In genomic region chr2:36243296-36243891, GRCm38 (mm10) we compare ENCODE assay signal across 20 mouse cellular contexts. TPM values are rescaled to one million over a fixed set of nuclear protein-coding genes. Genes with fewer than 3 reads are reported as not detected.
DNase-seq lines count a peak whose midpoint lies in the region; ATAC-seq and TF ChIP-seq lines count a peak whose summit lies in the region.
"Had no signal": no experiment of that assay in that cellular context is flagged by ENCODE, and none has a peak within 500 bp of the region (broad histone marks: within the 10 kb centered on the region; RNA-seq: fewer than 3 reads in every experiment).

No protein-coding gene starts in this region.

- no peak for TF ChIP-seq EP300 in liver, embryonic 14.5 days (IDR thresholded peaks at IDR 0.05; ENCODE audit: low read depth)

- DNase-seq in lung, postnatal 4 days, result no peak
- no peak for DNase-seq in intestine, embryonic 14.5 days (ENCODE audit: low spot score)
- no peak for DNase-seq in liver, embryonic 14.5 days (ENCODE audit: low read depth in 3 of 3, low spot score in 3 of 3)
- DNase-seq in left cerebral cortex, postnatal 10 days (ENCODE audit: extremely low spot score in 1 of 2, low spot score in 2 of 2), result no peak
- no peak for DNase-seq in urinary bladder, postnatal 4 days (ENCODE audit: low spot score in 2 of 2)
- DNase-seq in testis, postnatal 14 days (ENCODE audit: low spot score), result no peak
- DNase-seq: adrenal gland, postnatal 25 days; heart, postnatal 10 days; right cerebral cortex, postnatal 14 days; thymus, postnatal 25 days had no signal

- peak; percentile 41 for ATAC-seq in lung, embryonic 16.5 days (ENCODE audit: low read depth)
- no peak for ATAC-seq in intestine, embryonic 14.5 days (replicated peaks; ENCODE audit: low FRiP score, low TSS enrichment, low read depth)
- peak; percentile 45; the same call in 1 of the 2 replicates for ATAC-seq in liver, embryonic 14.5 days (ENCODE audit: insufficient read depth)
- no peak; the same call in 1 of the 2 replicates for ATAC-seq in stomach, embryonic 16.5 days (ENCODE audit: insufficient read depth, low FRiP score)
- ATAC-seq: activated CD4-positive, CD25-positive, alpha-beta regulatory T cell, adult 4 months; forebrain, embryonic 15.5 days; inflammation-experienced regulatory T-cells, adult 6 months; midbrain, embryonic 13.5 days had no signal

- no peak overlapping the region for H3K9ac ChIP-seq in lung, embryonic 16.5 days (ENCODE audit: low read length)
- H3K9ac ChIP-seq in intestine, embryonic 14.5 days (ENCODE audit: low read length), result no peak overlapping the region
- no peak overlapping the region for H3K9ac ChIP-seq in liver, embryonic 14.5 days (replicated peaks)
- no peak overlapping the region for H3K9ac ChIP-seq in stomach, embryonic 16.5 days (ENCODE audit: low read length)
- H3K9ac ChIP-seq: embryonic facial prominence, embryonic 12.5 days; forebrain, embryonic 15.5 days; hindbrain, embryonic 12.5 days; limb, embryonic 15.5 days; midbrain, embryonic 13.5 days had no signal

- intact Hi-C loops in left cerebral cortex, postnatal 10 days (cut with DNase I), result no loop called here

- no peak for TF ChIP-seq CTCF in liver, embryonic 14.5 days (IDR thresholded peaks at IDR 0.05; ENCODE audit: low read depth)

- peak overlapping the region; percentile 71 for H3K27ac ChIP-seq in lung, embryonic 16.5 days (ENCODE audit: low read length)
- H3K27ac ChIP-seq in intestine, embryonic 14.5 days (ENCODE audit: low read depth), result 0 out of 2 replicates have a peak overlapping the region, but pooled peaks have one; percentile 22
- no peak overlapping the region for H3K27ac ChIP-seq in liver, embryonic 14.5 days
- H3K27ac ChIP-seq in stomach, embryonic 16.5 days (ENCODE audit: low read length), result peak overlapping the region; percentile 50
- H3K27ac ChIP-seq: embryonic facial prominence, embryonic 12.5 days; forebrain, embryonic 15.5 days; hindbrain, embryonic 12.5 days; kidney, postnatal 0 days; limb, embryonic 15.5 days; midbrain, embryonic 13.5 days had no signal

- H3K4me2 ChIP-seq in lung, embryonic 16.5 days (ENCODE audit: low read depth, low read length), result no peak overlapping the region
- H3K4me2 ChIP-seq in intestine, embryonic 14.5 days (ENCODE audit: low read length), result no peak overlapping the region
- no peak overlapping the region for H3K4me2 ChIP-seq in liver, embryonic 14.5 days (ENCODE audit: low read depth)
- H3K4me2 ChIP-seq in stomach, embryonic 16.5 days (ENCODE audit: low read depth, low read length), result no peak overlapping the region
- H3K4me2 ChIP-seq: embryonic facial prominence, embryonic 12.5 days; forebrain, embryonic 15.5 days; hindbrain, embryonic 12.5 days; limb, embryonic 15.5 days; midbrain, embryonic 13.5 days had no signal

- no peaks in the 10 kb centered on the region for H3K9me3 ChIP-seq in lung, embryonic 16.5 days (ENCODE audit: control insufficient read depth, low read length)
- no peaks in the 10 kb centered on the region for H3K9me3 ChIP-seq in intestine, embryonic 14.5 days (ENCODE audit: control insufficient read depth, low read length)
- H3K9me3 ChIP-seq in liver, embryonic 14.5 days (ENCODE audit: control insufficient read depth, low read length), result no peaks in the 10 kb centered on the region
- 0 out of 2 replicates have a peak, but pooled peaks cover 3% of the 10 kb centered on the region for H3K9me3 ChIP-seq in stomach, embryonic 16.5 days (replicated peaks; ENCODE audit: control insufficient read depth, low read length)
- H3K9me3 ChIP-seq: embryonic facial prominence, embryonic 12.5 days; forebrain, embryonic 15.5 days; hindbrain, embryonic 12.5 days; limb, embryonic 15.5 days; midbrain, embryonic 13.5 days had no signal

- H3K4me1 ChIP-seq in lung, embryonic 16.5 days (replicated peaks; ENCODE audit: control insufficient read depth, insufficient read depth, low read length), result peaks cover 8% of the 10 kb centered on the region
- H3K4me1 ChIP-seq in intestine, embryonic 14.5 days (replicated peaks; ENCODE audit: control insufficient read depth, insufficient read depth, low read length), result peaks cover 12% of the 10 kb centered on the region; the same call in 1 of the 2 replicates
- H3K4me1 ChIP-seq in liver, embryonic 14.5 days (replicated peaks; ENCODE audit: control insufficient read depth in 2 of 2, insufficient read depth in 2 of 2, low read length in 1 of 2), result no peaks in the 10 kb centered on the region; a peak in 1 of 4 replicates
- H3K4me1 ChIP-seq in stomach, embryonic 16.5 days (ENCODE audit: control insufficient read depth, insufficient read depth, low read length), result peaks cover 11% of the 10 kb centered on the region; the same call in 1 of the 2 replicates
- H3K4me1 ChIP-seq: embryonic facial prominence, embryonic 12.5 days; forebrain, embryonic 15.5 days; hindbrain, embryonic 12.5 days; limb, embryonic 15.5 days; midbrain, embryonic 13.5 days had no signal

- H3K4me3 ChIP-seq in lung, embryonic 16.5 days (ENCODE audit: low read length), result no peak overlapping the region
- H3K4me3 ChIP-seq in intestine, embryonic 14.5 days (ENCODE audit: low read depth, low read length), result no peak overlapping the region
- no peak overlapping the region for H3K4me3 ChIP-seq in liver, embryonic 14.5 days (ENCODE audit: insufficient read depth in 1 of 2, low read depth in 2 of 2, low read length in 2 of 2)
- H3K4me3 ChIP-seq in stomach, embryonic 16.5 days (replicated peaks; ENCODE audit: low read length), result no peak overlapping the region
- H3K4me3 ChIP-seq: embryonic facial prominence, embryonic 12.5 days; forebrain, embryonic 15.5 days; hindbrain, embryonic 12.5 days; limb, embryonic 15.5 days; midbrain, embryonic 13.5 days had no signal

- peaks cover 29% of the 10 kb centered on the region for H3K36me3 ChIP-seq in lung, embryonic 16.5 days (ENCODE audit: control insufficient read depth, insufficient read depth, low read length)
- no peaks in the 10 kb centered on the region for H3K36me3 ChIP-seq in intestine, embryonic 14.5 days (ENCODE audit: control insufficient read depth, insufficient read depth, low read length)
- H3K36me3 ChIP-seq in liver, embryonic 14.5 days (replicated peaks; ENCODE audit: control insufficient read depth, insufficient read depth, low read depth), result no peaks in the 10 kb centered on the region
- H3K36me3 ChIP-seq in stomach, embryonic 16.5 days (ENCODE audit: control insufficient read depth, insufficient read depth, low read length), result no peaks in the 10 kb centered on the region
- H3K36me3 ChIP-seq: embryonic facial prominence, embryonic 12.5 days; forebrain, embryonic 15.5 days; hindbrain, embryonic 12.5 days; limb, embryonic 15.5 days; midbrain, embryonic 13.5 days had no signal

- 59% methylated on average over 9 of the region's 9 CpGs for WGBS in lung, embryonic 16.5 days
- 74% methylated on average over 9 of the region's 9 CpGs for WGBS in intestine, embryonic 14.5 days
- 64% methylated on average over 9 of the region's 9 CpGs for WGBS in liver, embryonic 14.5 days (ENCODE audit: insufficient replicate concordance)
- 50% methylated on average over 9 of the region's 9 CpGs for WGBS in stomach, embryonic 16.5 days

- no peaks in the 10 kb centered on the region for H3K27me3 ChIP-seq in lung, embryonic 16.5 days (ENCODE audit: control insufficient read depth, insufficient read depth, low read depth, low read length)
- H3K27me3 ChIP-seq in intestine, embryonic 14.5 days (replicated peaks; ENCODE audit: control insufficient read depth, insufficient read depth, low read length), result no peaks in the 10 kb centered on the region
- H3K27me3 ChIP-seq in liver, embryonic 14.5 days (ENCODE audit: control insufficient read depth, insufficient read depth, low read length), result no peaks in the 10 kb centered on the region
- no peaks in the 10 kb centered on the region for H3K27me3 ChIP-seq in stomach, embryonic 16.5 days (ENCODE audit: control insufficient read depth, insufficient read depth, low read length)
- H3K27me3 ChIP-seq: embryonic facial prominence, embryonic 12.5 days; forebrain, embryonic 15.5 days; hindbrain, embryonic 12.5 days; limb, embryonic 15.5 days; midbrain, embryonic 13.5 days had no signal

RNA-seq across cellular contexts. Expression of gene Ptgs1, which starts 13.2 kb away (rescaled TPM):
- polyA plus RNA-seq in lung, embryonic 16.5 days (2015; fragmentation: Nextera tagmentation; extraction: Ambion mirVana), result 76.1 and 83.5 TPM in 2 replicates
- polyA plus RNA-seq in intestine, embryonic 14.5 days (2014; fragmentation: Nextera tagmentation; extraction: Ambion mirVana), result 25.1 and 26.1 TPM in 2 replicates
- 8.6 and 9.9 TPM in 2 replicates for polyA plus RNA-seq in liver, embryonic 14.5 days (2012; rRNA removed)
- 15.8 and 16.4 TPM in 2 replicates for polyA plus RNA-seq in liver, embryonic 14.5 days (2014; fragmentation: Nextera tagmentation; extraction: Ambion mirVana)
- polyA plus RNA-seq in stomach, embryonic 16.5 days (2015; fragmentation: Nextera tagmentation; extraction: Ambion mirVana), result 35.1 and 37.5 TPM in 2 replicates
- total RNA-seq in left cerebral cortex, postnatal 10 days (2021), result 10 to 100 TPM; 11.8 to 13.0 TPM

Comparison
In these comparisons a context has a peak if more than half of its experiments do, and no peak if none do; other contexts are left out.
1. ATAC-seq: peak in lung, embryonic 16.5 days (single experiment) and liver, embryonic 14.5 days (single experiment); none in intestine, embryonic 14.5 days (single experiment) and stomach, embryonic 16.5 days (single experiment).